Mouse (Mus musculus) lung, postnatal 0 days (tissue): ENCODE measurements at regions not wholly inside any gene's neighbourhood (a gene's known extent, or its start where the extent isn't known, plus 50 kb on each side); places are given as distances from the start of the nearest gene placed in this dataset.
A peak's percentile ranks its signal among the peaks of the same experiment; 100 is the strongest.

Experiments used
- ATAC-seq: fragments of 200-750 bp; cut with Nextera tagmentation; 2 replicates; pipeline ENCODE4 v1.8.0; 2017; ENCODE audit warnings: moderate library complexity
- DNase-seq: peaks from one replicate; pipeline ENCODE4 v3.0.0-alpha.2; 2016; ENCODE audit warnings: low spot score
- H3K27ac ChIP-seq: fragments of 300-500 bp; sonication (generic); 2 replicates; pipeline ENCODE4 v1.5.1; 2014; ENCODE audit warnings: antibody characterized with exemption, mild to moderate bottlenecking, low read length, mixed read lengths
- H3K27me3 ChIP-seq: fragments of 300-500 bp; sonication (generic); replicated peaks from 2 replicates; pipeline ENCODE4 v1.6.1; 2014; ENCODE audit warnings: low read length, mixed read lengths; ENCODE audit not compliant: insufficient read depth
- H3K36me3 ChIP-seq: fragments of 300-500 bp; sonication (generic); 2 replicates; pipeline ENCODE4 v1.6.1; 2014; ENCODE audit warnings: low read length, mixed read lengths; ENCODE audit not compliant: insufficient read depth
- H3K4me1 ChIP-seq: fragments of 300-500 bp; sonication (generic); 2 replicates; pipeline ENCODE4 v1.6.1; 2014; ENCODE audit warnings: antibody characterized with exemption, low read depth, low read length, mixed read lengths; ENCODE audit not compliant: insufficient read depth
- H3K4me2 ChIP-seq: fragments of 300-500 bp; sonication (generic); replicated peaks from 2 replicates; pipeline ENCODE4 v1.6.1; 2014; ENCODE audit warnings: low read depth, mild to moderate bottlenecking, low read length, moderate library complexity, mixed read lengths
- H3K4me3 ChIP-seq: fragments of 300-500 bp; sonication (generic); 2 replicates; pipeline ENCODE4 v1.5.1; 2014; ENCODE audit warnings: low read depth, low read length
- H3K9ac ChIP-seq: fragments of 300-500 bp; sonication (generic); replicated peaks from 2 replicates; pipeline ENCODE4 v1.6.1; 2014; ENCODE audit warnings: low read depth, mild to moderate bottlenecking
- H3K9me3 ChIP-seq: fragments of 300-500 bp; sonication (generic); 2 replicates; pipeline ENCODE4 v1.6.1; 2016; ENCODE audit warnings: low read length, mixed read lengths
- CTCF ChIP-seq: IDR thresholded peaks from 2 replicates; pipeline ENCODE4 v1.5.1; 2016; ENCODE audit warnings: antibody characterized with exemption, mild to moderate bottlenecking
- EP300 ChIP-seq: IDR thresholded peaks from 2 replicates; pipeline ENCODE4 v1.6.1; 2016; ENCODE audit warnings: antibody characterized with exemption, mild to moderate bottlenecking, control low read depth
- WGBS: fragments of 180-500 bp; shearing (Covaris S2); extraction: QIAGEN DNeasy Blood & Tissue Kit; methylation state at CpG from one replicate; pipeline ENCODE4 v1.1.7; 2014; 5-methylcytosine and 5-hydroxymethylcytosine counted together

GRCm38 (mm10) chr14:28781660-28782059 lies 236.3 kb upstream of the Lrtm1 start:
- Histone ChIP-seq H3K4me1 (no peaks in the 10 kb centered on the region), H3K4me2 (no peak overlapping the region), H3K36me3 (no peaks in the 10 kb centered on the region), H3K4me3 (no peak overlapping the region), H3K9ac (no peak overlapping the region), H3K9me3 (no peaks in the 10 kb centered on the region), H3K27ac (no peak overlapping the region), H3K27me3 (no peaks in the 10 kb centered on the region)
- ATAC-seq, result no peak
- DNase-seq, result no peak
- TF ChIP-seq EP300 (no peak), CTCF (no peak)
- WGBS, result 82% methylated on average over 7 of the region's 7 CpGs

DNA sequence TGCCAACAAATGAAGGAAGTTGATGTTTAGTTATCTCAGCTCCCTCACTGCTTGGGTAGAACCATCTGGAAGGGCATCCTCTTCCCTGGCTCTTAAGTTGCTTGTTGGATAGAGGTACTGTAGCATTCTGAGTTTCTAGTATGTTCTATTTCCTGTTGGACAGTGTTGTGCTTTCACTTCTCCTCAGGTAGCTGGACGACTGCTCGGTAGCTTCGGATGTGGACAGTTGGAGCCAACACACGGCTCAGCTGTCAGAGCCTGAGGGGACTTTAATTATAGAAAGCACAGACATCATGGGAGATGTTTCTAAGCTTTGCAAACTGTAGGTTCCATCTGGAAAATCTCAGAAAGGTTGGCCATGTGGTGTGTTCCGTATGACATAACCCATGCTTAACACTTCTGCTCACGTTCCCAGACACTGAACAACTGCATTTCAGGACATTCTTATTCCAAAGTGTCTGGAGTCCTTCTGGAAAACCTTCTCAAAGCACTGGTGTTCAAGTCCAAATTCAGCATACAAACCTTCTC lies 233.8 kb upstream of the Lrtm1 start:
- no peaks in the 10 kb centered on the region for H3K9me3 ChIP-seq
- ATAC-seq (no peak), DNase-seq (no peak)
- WGBS, result 82% methylated on average over 6 of the region's 6 CpGs
- H3K27me3 ChIP-seq, result no peaks in the 10 kb centered on the region
- H3K36me3 ChIP-seq, result no peaks in the 10 kb centered on the region
- no peak overlapping the region for H3K27ac ChIP-seq
- TF ChIP-seq EP300, result no peak
- H3K4me2 ChIP-seq, result no peak overlapping the region
- H3K4me3 ChIP-seq, result no peak overlapping the region
- no peak overlapping the region for H3K9ac ChIP-seq
- no peaks in the 10 kb centered on the region for H3K4me1 ChIP-seq

GRCm38 (mm10) chr14:28798290-28798689 lies 219.7 kb upstream of the Lrtm1 start:
- Histone ChIP-seq H3K27me3 (no peaks in the 10 kb centered on the region), H3K4me1 (no peaks in the 10 kb centered on the region), H3K36me3 (no peaks in the 10 kb centered on the region), H3K4me2 (no peak overlapping the region), H3K9me3 (no peaks in the 10 kb centered on the region), H3K9ac (no peak overlapping the region), H3K27ac (no peak overlapping the region), H3K4me3 (no peak overlapping the region)
- WGBS, result 1% methylated on average over 4 of the region's 4 CpGs
- no peak for TF ChIP-seq CTCF
- DNase-seq (no peak), ATAC-seq (no peak)

GRCm38 (mm10) chr14:28801681-28802080 lies 216.3 kb upstream of the Lrtm1 start:
- Histone ChIP-seq H3K27ac (no peak overlapping the region), H3K9me3 (no peaks in the 10 kb centered on the region), H3K4me3 (no peak overlapping the region), H3K4me1 (no peaks in the 10 kb centered on the region), H3K9ac (no peak overlapping the region), H3K27me3 (no peaks in the 10 kb centered on the region), H3K36me3 (no peaks in the 10 kb centered on the region), H3K4me2 (no peak overlapping the region)
- TF ChIP-seq CTCF (no peak), EP300 (no peak)
- DNase-seq, result no peak
- 66% methylated on average over 4 of the region's 4 CpGs for WGBS
- no peak for ATAC-seq

DNA sequence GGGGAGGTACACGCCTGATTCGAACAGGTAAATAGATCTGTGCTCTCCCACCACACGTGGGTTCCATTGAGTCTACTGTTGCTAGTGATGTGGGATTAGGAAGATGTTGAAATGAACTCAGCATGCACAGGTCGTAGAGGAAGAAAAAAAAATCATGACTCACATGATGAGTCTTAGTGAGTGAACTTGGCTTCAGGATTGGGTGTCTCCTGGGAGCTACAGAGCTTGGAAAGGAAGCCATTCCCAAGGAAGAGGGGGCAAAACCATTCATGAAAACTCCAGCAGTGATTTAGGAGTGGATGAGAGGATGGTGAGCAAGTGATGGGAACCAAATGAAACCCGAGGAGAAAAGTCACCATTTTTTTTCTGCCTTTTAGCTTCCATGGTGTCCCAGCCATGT lies 215.9 kb upstream of the Lrtm1 start:
- TF ChIP-seq EP300, result no peak
- TF ChIP-seq CTCF, result no peak
- H3K4me2 ChIP-seq, result no peak overlapping the region
- 82% methylated on average over 5 of the region's 5 CpGs for WGBS
- no peak overlapping the region for H3K27ac ChIP-seq
- DNase-seq (no peak), ATAC-seq (no peak)
- no peaks in the 10 kb centered on the region for H3K27me3 ChIP-seq
- H3K9ac ChIP-seq, result no peak overlapping the region
- no peak overlapping the region for H3K4me3 ChIP-seq
- H3K36me3 ChIP-seq, result no peaks in the 10 kb centered on the region
- H3K9me3 ChIP-seq, result no peaks in the 10 kb centered on the region
- no peaks in the 10 kb centered on the region for H3K4me1 ChIP-seq

GRCm38 (mm10) chr14:28808094-28808493 lies 209.9 kb upstream of the Lrtm1 start:
- Histone ChIP-seq H3K4me2 (no peak overlapping the region), H3K4me1 (no peaks in the 10 kb centered on the region), H3K36me3 (no peaks in the 10 kb centered on the region), H3K27ac (no peak overlapping the region), H3K9ac (no peak overlapping the region), H3K4me3 (no peak overlapping the region), H3K9me3 (no peaks in the 10 kb centered on the region), H3K27me3 (no peaks in the 10 kb centered on the region)
- no peak for TF ChIP-seq CTCF
- no peak for TF ChIP-seq EP300
- ATAC-seq (peak; percentile 19; the same call in 1 of the 2 replicates), DNase-seq (peak; percentile 6)
- 65% methylated on average over 4 of the region's 4 CpGs for WGBS

GRCm38 (mm10) chr14:28809355-28809754 lies 208.7 kb upstream of the Lrtm1 start:
- WGBS, result 68% methylated on average over 5 of the region's 5 CpGs
- no peak overlapping the region for H3K4me2 ChIP-seq

More at GRCm38 (mm10) chr14:28809355-28809754, 208.7 kb upstream of the Lrtm1 start:
- Histone ChIP-seq H3K4me1 (no peaks in the 10 kb centered on the region), H3K9ac (no peak overlapping the region), H3K4me3 (no peak overlapping the region), H3K36me3 (no peaks in the 10 kb centered on the region), H3K27me3 (no peaks in the 10 kb centered on the region), H3K27ac (no peak overlapping the region), H3K9me3 (no peaks in the 10 kb centered on the region)
- TF ChIP-seq CTCF (no peak), EP300 (no peak)
- DNase-seq (no peak), ATAC-seq (no peak)
